Mouse (Mus musculus): ENCODE measurements around the gene Dhx16.

DNA sequence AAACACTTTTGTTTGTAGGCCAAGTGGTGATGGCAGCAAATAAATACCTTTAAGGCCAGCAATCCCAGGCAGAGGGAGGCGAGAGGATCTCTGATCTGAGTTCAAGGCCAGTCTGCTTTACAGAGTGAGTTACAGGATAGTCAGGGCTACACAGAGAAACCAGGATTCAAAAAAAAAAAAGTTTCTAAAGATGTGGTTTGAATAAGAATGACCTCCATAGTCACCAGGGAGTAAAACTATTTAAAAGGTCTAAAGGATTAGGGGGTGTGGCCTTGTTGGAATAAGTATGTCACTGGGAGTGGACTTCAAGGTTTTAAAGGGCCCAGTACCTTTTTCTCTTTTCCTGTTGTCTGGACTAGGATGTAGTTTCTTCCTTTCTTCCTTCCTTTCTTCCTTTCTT is 60.3 kb downstream of the Dhx16 start:
- TF ChIP-seq CHD2 (IDR thresholded peaks at IDR 0.05; ENCODE audit: low read length) (no peak), CTCF (IDR thresholded peaks at IDR 0.05 in 2 of 3, conservative IDR thresholded peaks at IDR 0.05 in 1 of 3; ENCODE audit: control insufficient read depth in 1 of 3, insufficient read depth in 1 of 3, low read depth in 2 of 3, low read length in 3 of 3, poor library complexity in 1 of 3, severe bottlenecking in 1 of 3) (no peak)
